Mouse (Mus musculus): ENCODE data around the gene Hectd2. TPM values are rescaled to one million over a fixed set of nuclear protein-coding genes. Genes with fewer than 3 reads are reported as not detected.

Gene Hectd2
- polyA plus RNA-seq, 1 experiment from 2014 or later = 0.35 TPM

- no peaks in the 10 kb centered on the region for H3K36me3 ChIP-seq
- H3K27ac ChIP-seq = no peak overlapping the region
- no peak overlapping the region for H3K9ac ChIP-seq
- WGBS (ENCODE audit: insufficient replicate concordance) = 78% methylated on average over 1 of the region's 1 CpGs
- H3K4me2 ChIP-seq = no peak overlapping the region
- 0 out of 2 replicates have a peak, but pooled peaks cover 2% of the 10 kb centered on the region for H3K4me1 ChIP-seq (replicated peaks)
- DNase-seq (no peak), ATAC-seq (ENCODE audit: low read depth) (no peak)
- H3K27me3 ChIP-seq = no peaks in the 10 kb centered on the region
- no peaks in the 10 kb centered on the region for H3K9me3 ChIP-seq (replicated peaks)
- no peak overlapping the region for H3K4me3 ChIP-seq (replicated peaks)
These were observed 71.5 kb downstream of the Hectd2 start for GRCm38 (mm10) chr19:36625906-36626305.

- Histone ChIP-seq H3K9me3 (replicated peaks) (no peaks in the 10 kb centered on the region), H3K27ac (no peak overlapping the region), H3K4me3 (replicated peaks) (no peak overlapping the region), H3K4me1 (replicated peaks) (0 out of 2 replicates have a peak, but pooled peaks cover 2% of the 10 kb centered on the region), H3K9ac (no peak overlapping the region), H3K27me3 (no peaks in the 10 kb centered on the region), H3K4me2 (no peak overlapping the region), H3K36me3 (no peaks in the 10 kb centered on the region)
- ATAC-seq (ENCODE audit: low read depth) = no peak
- WGBS (ENCODE audit: insufficient replicate concordance) = 73% methylated on average over 4 of the region's 4 CpGs
- DNase-seq = no peak
These were observed 72.4 kb downstream of the Hectd2 start for GRCm38 (mm10) chr19:36626881-36627280.

- 71% methylated on average over 9 of the region's 9 CpGs for WGBS (ENCODE audit: insufficient replicate concordance)
- Histone ChIP-seq H3K36me3 (no peaks in the 10 kb centered on the region), H3K4me1 (replicated peaks) (0 out of 2 replicates have a peak, but pooled peaks cover 2% of the 10 kb centered on the region), H3K9ac (no peak overlapping the region), H3K27ac (no peak overlapping the region), H3K27me3 (no peaks in the 10 kb centered on the region), H3K4me2 (no peak overlapping the region), H3K4me3 (replicated peaks) (no peak overlapping the region), H3K9me3 (replicated peaks) (no peaks in the 10 kb centered on the region)
- DNase-seq (no peak), ATAC-seq (ENCODE audit: low read depth) (no peak)
These were observed 75.0 kb downstream of the Hectd2 start for GRCm38 (mm10) chr19:36629394-36629910.

- Histone ChIP-seq H3K36me3 (no peaks in the 10 kb centered on the region), H3K27ac (no peak overlapping the region), H3K9me3 (replicated peaks) (no peaks in the 10 kb centered on the region), H3K27me3 (no peaks in the 10 kb centered on the region), H3K9ac (no peak overlapping the region), H3K4me1 (replicated peaks) (0 out of 2 replicates have a peak, but pooled peaks cover 2% of the 10 kb centered on the region), H3K4me3 (replicated peaks) (no peak overlapping the region), H3K4me2 (no peak overlapping the region)
- WGBS (ENCODE audit: insufficient replicate concordance) = 66% methylated on average over 5 of the region's 5 CpGs
- ATAC-seq (ENCODE audit: low read depth) (no peak), DNase-seq (no peak)
These were observed 75.9 kb downstream of the Hectd2 start for GRCm38 (mm10) chr19:36630361-36630760.

- H3K27me3 ChIP-seq = no peaks in the 10 kb centered on the region
- DNase-seq = no peak
- 61% methylated on average over 7 of the region's 7 CpGs for WGBS (ENCODE audit: insufficient replicate concordance)
- H3K36me3 ChIP-seq = no peaks in the 10 kb centered on the region
- no peak overlapping the region for H3K9ac ChIP-seq
- no peaks in the 10 kb centered on the region for H3K9me3 ChIP-seq (replicated peaks)
- H3K4me1 ChIP-seq (replicated peaks) = 0 out of 2 replicates have a peak, but pooled peaks cover under 1% of the 10 kb centered on the region
- no peak overlapping the region for H3K27ac ChIP-seq
- ATAC-seq (ENCODE audit: low read depth) = no peak
- no peak overlapping the region for H3K4me3 ChIP-seq (replicated peaks)
- H3K4me2 ChIP-seq = no peak overlapping the region
These were observed 80.3 kb downstream of the Hectd2 start for GRCm38 (mm10) chr19:36634771-36635170.

- Histone ChIP-seq H3K9ac (no peak overlapping the region), H3K4me1 (replicated peaks) (no peaks in the 10 kb centered on the region), H3K9me3 (replicated peaks) (no peaks in the 10 kb centered on the region), H3K4me3 (replicated peaks) (no peak overlapping the region), H3K4me2 (no peak overlapping the region), H3K27ac (no peak overlapping the region), H3K27me3 (no peaks in the 10 kb centered on the region), H3K36me3 (no peaks in the 10 kb centered on the region)
- WGBS (ENCODE audit: insufficient replicate concordance) = 69% methylated on average over 3 of the region's 3 CpGs
- DNase-seq (no peak), ATAC-seq (ENCODE audit: low read depth) (no peak)
These were observed 82.8 kb downstream of the Hectd2 start for GRCm38 (mm10) chr19:36637223-36637622.

GRCm38 (mm10) chr19:36637948-36638587 lies 83.6 kb downstream of the Hectd2 start:
- Histone ChIP-seq H3K27ac (no peak overlapping the region), H3K9ac (no peak overlapping the region), H3K36me3 (no peaks in the 10 kb centered on the region), H3K4me1 (replicated peaks) (no peaks in the 10 kb centered on the region), H3K27me3 (no peaks in the 10 kb centered on the region), H3K4me2 (no peak overlapping the region), H3K9me3 (replicated peaks) (no peaks in the 10 kb centered on the region), H3K4me3 (replicated peaks) (no peak overlapping the region)
- DNase-seq (no peak), ATAC-seq (ENCODE audit: low read depth) (0 out of 2 replicates have a peak, but pooled peaks have one; percentile 23)
- WGBS (ENCODE audit: insufficient replicate concordance) = 62% methylated on average over 7 of the region's 7 CpGs

GRCm38 (mm10) chr19:36639072-36639471 lies 84.6 kb downstream of the Hectd2 start:
- no peaks in the 10 kb centered on the region for H3K4me1 ChIP-seq (replicated peaks)
- no peaks in the 10 kb centered on the region for H3K9me3 ChIP-seq (replicated peaks)
- no peak overlapping the region for H3K27ac ChIP-seq
- no peak overlapping the region for H3K4me3 ChIP-seq (replicated peaks)
- no peaks in the 10 kb centered on the region for H3K36me3 ChIP-seq
- no peak overlapping the region for H3K9ac ChIP-seq
- no peak overlapping the region for H3K4me2 ChIP-seq
- no peaks in the 10 kb centered on the region for H3K27me3 ChIP-seq
- ATAC-seq (ENCODE audit: low read depth) = no peak
- WGBS (ENCODE audit: insufficient replicate concordance) = 62% methylated on average over 9 of the region's 9 CpGs
- DNase-seq = no peak

- no peak overlapping the region for H3K27ac ChIP-seq
- DNase-seq = no peak
- no peaks in the 10 kb centered on the region for H3K9me3 ChIP-seq (replicated peaks)
- no peaks in the 10 kb centered on the region for H3K36me3 ChIP-seq
- H3K27me3 ChIP-seq = no peaks in the 10 kb centered on the region
- no peak overlapping the region for H3K4me2 ChIP-seq
- no peak overlapping the region for H3K9ac ChIP-seq
- WGBS (ENCODE audit: insufficient replicate concordance) = 72% methylated on average over 3 of the region's 3 CpGs
- H3K4me1 ChIP-seq (replicated peaks) = no peaks in the 10 kb centered on the region
- no peak overlapping the region for H3K4me3 ChIP-seq (replicated peaks)
- no peak for ATAC-seq (ENCODE audit: low read depth)
These were observed 86.7 kb downstream of the Hectd2 start for GRCm38 (mm10) chr19:36641128-36641527.

- H3K4me3 ChIP-seq (replicated peaks) = no peak overlapping the region
- H3K27me3 ChIP-seq = no peaks in the 10 kb centered on the region
- no peak overlapping the region for H3K27ac ChIP-seq
- H3K9ac ChIP-seq = no peak overlapping the region
- no peak for DNase-seq
- H3K4me2 ChIP-seq = no peak overlapping the region
- no peaks in the 10 kb centered on the region for H3K9me3 ChIP-seq (replicated peaks)
- no peaks in the 10 kb centered on the region for H3K4me1 ChIP-seq (replicated peaks)
- no peaks in the 10 kb centered on the region for H3K36me3 ChIP-seq
- no peak for ATAC-seq (ENCODE audit: low read depth)
- 72% methylated on average over 6 of the region's 6 CpGs for WGBS (ENCODE audit: insufficient replicate concordance)
These were observed 91.0 kb downstream of the Hectd2 start for GRCm38 (mm10) chr19:36645308-36645889.

- Histone ChIP-seq H3K36me3 (no peaks in the 10 kb centered on the region), H3K4me1 (replicated peaks) (no peaks in the 10 kb centered on the region), H3K4me2 (no peak overlapping the region), H3K9ac (no peak overlapping the region), H3K27me3 (no peaks in the 10 kb centered on the region), H3K27ac (no peak overlapping the region), H3K4me3 (replicated peaks) (no peak overlapping the region), H3K9me3 (replicated peaks) (no peaks in the 10 kb centered on the region)
- WGBS (ENCODE audit: insufficient replicate concordance) = 62% methylated on average over 7 of the region's 7 CpGs
- ATAC-seq (ENCODE audit: low read depth) (no peak), DNase-seq (no peak)
These were observed 91.8 kb downstream of the Hectd2 start for GRCm38 (mm10) chr19:36646132-36646828.
